Mouse (Mus musculus) midbrain, postnatal 0 days (tissue): ENCODE measurements around the gene Cfap45. TPM values are rescaled to one million over a fixed set of nuclear protein-coding genes. Genes with fewer than 3 reads are reported as not detected.
A peak's percentile ranks its signal among the peaks of the same experiment; 100 is the strongest.

ENCODE experiments used
- ATAC-seq: fragments of 200-750 bp; cut with Nextera tagmentation; 2 replicates; pipeline ENCODE4 v1.8.0; 2017; ENCODE audit warnings: moderate number of reproducible peaks, mild to moderate bottlenecking, moderate TSS enrichment, moderate library complexity; ENCODE audit not compliant: low FRiP score
- DNase-seq: peaks from one replicate; pipeline ENCODE4 v3.0.0-alpha.2; 2015; ENCODE audit warnings: low spot score
- H3K27ac ChIP-seq: fragments of 300-500 bp; sonication (generic); 2 replicates; pipeline ENCODE4 v1.5.1; 2014; ENCODE audit warnings: low read depth, mild to moderate bottlenecking, low read length, mixed read lengths
- H3K27me3 ChIP-seq: fragments of 300-500 bp; sonication (generic); 2 replicates; pipeline ENCODE4 v1.6.1; 2014; ENCODE audit warnings: low read length, control low read depth, mixed read lengths; ENCODE audit not compliant: insufficient read depth
- H3K36me3 ChIP-seq: fragments of 300-500 bp; sonication (generic); 2 replicates; pipeline ENCODE4 v1.6.1; 2014; ENCODE audit warnings: low read length, control low read depth, mixed read lengths; ENCODE audit not compliant: insufficient read depth
- H3K4me1 ChIP-seq: fragments of 300-500 bp; sonication (generic); 2 replicates; pipeline ENCODE4 v1.6.1; 2014; ENCODE audit warnings: mild to moderate bottlenecking, control low read depth, antibody characterized with exemption, low read length, mixed read lengths; ENCODE audit not compliant: insufficient read depth
- H3K4me2 ChIP-seq: fragments of 300-500 bp; sonication (generic); 2 replicates; pipeline ENCODE4 v1.6.1; 2014; ENCODE audit warnings: low read depth, mild to moderate bottlenecking, low read length, mixed read lengths; ENCODE audit not compliant: poor library complexity, severe bottlenecking
- H3K4me3 ChIP-seq: fragments of 300-500 bp; sonication (generic); 2 replicates; pipeline ENCODE4 v1.5.1; 2014; ENCODE audit warnings: low read depth, mild to moderate bottlenecking, low read length, moderate library complexity
- H3K9ac ChIP-seq: fragments of 300-500 bp; sonication (generic); replicated peaks from 2 replicates; pipeline ENCODE4 v1.6.1; 2014; ENCODE audit warnings: mild to moderate bottlenecking, low read length, moderate library complexity, mixed read lengths; ENCODE audit not compliant: poor library complexity, severe bottlenecking
- H3K9me3 ChIP-seq: fragments of 300-500 bp; sonication (generic); 2 replicates; pipeline ENCODE4 v1.6.1; 2016; ENCODE audit warnings: low read length, control low read depth
- CTCF ChIP-seq: IDR thresholded peaks from 2 replicates; pipeline ENCODE4 v1.5.1; 2016; ENCODE audit warnings: antibody characterized with exemption, mild to moderate bottlenecking
- WGBS: fragments of 180-500 bp; shearing (Covaris S2); extraction: QIAGEN DNeasy Blood & Tissue Kit; methylation state at CpG from one replicate; pipeline ENCODE4 v1.1.7; 2014; 5-methylcytosine and 5-hydroxymethylcytosine counted together
- polyA plus RNA-seq: library from polyadenylated mRNA; unstranded; fragments of >200 nt; fragmentation: Nextera tagmentation; extraction: Ambion mirVana; gene quantifications from 2 replicates; pipeline ENCODE4 v1.2.1, GENCODE M21; 2015
- total RNA-seq: library from RNA; depleted of rRNA; stranded (reverse); fragments of >200 nt; gene quantifications from 2 replicates; pipeline ENCODE4 v1.2.3, GENCODE M21; 2014

Cfap45 gene
- total and polyA plus RNA-seq, 2 experiments from 2014 or later, result 3.1 to 5.4 TPM

DNA sequence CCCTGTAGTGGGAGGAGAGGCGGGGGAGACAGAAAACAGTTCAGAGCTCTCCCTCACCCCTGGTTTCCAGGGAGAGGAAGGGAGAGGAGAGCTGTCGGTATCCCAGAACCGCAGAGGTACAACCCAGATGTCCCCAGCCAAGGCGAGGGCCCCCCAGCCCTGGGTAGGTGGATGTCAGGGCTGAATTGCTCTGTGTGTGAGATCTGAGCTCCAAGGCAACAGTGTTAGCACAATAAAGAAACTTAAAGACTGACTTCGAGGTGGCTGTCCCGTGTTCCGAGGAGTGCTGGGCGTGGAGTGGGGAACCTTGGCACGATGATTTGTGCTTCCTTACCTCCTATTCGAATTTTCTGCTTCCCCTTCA is 42.8 kb downstream of the Cfap45 start:
- WGBS, result 1% methylated on average over 10 of the region's 10 CpGs
- no peak; the same call in 1 of the 2 replicates for ATAC-seq
- H3K4me2 ChIP-seq, result peak overlapping the region; percentile 91
- peak overlapping the region; percentile 83 for H3K9ac ChIP-seq
- no peaks in the 10 kb centered on the region for H3K4me1 ChIP-seq
- H3K36me3 ChIP-seq, result no peaks in the 10 kb centered on the region
- no peak for DNase-seq
- H3K27me3 ChIP-seq, result no peaks in the 10 kb centered on the region
- no peaks in the 10 kb centered on the region for H3K9me3 ChIP-seq
- peak overlapping the region; percentile 68 for H3K4me3 ChIP-seq
- TF ChIP-seq CTCF, result no peak
- no peak overlapping the region for H3K27ac ChIP-seq

- H3K9ac ChIP-seq, result no peak overlapping the region
- H3K27ac ChIP-seq, result no peak overlapping the region
- no peaks in the 10 kb centered on the region for H3K4me1 ChIP-seq
- H3K27me3 ChIP-seq, result no peaks in the 10 kb centered on the region
- DNase-seq (no peak), ATAC-seq (no peak)
- no peaks in the 10 kb centered on the region for H3K36me3 ChIP-seq
- H3K4me3 ChIP-seq, result no peak overlapping the region
- no peak for TF ChIP-seq CTCF
- H3K4me2 ChIP-seq, result no peak overlapping the region
- WGBS, result 74% methylated on average over 3 of the region's 3 CpGs
- H3K9me3 ChIP-seq, result no peaks in the 10 kb centered on the region
These were observed 45.5 kb downstream of the Cfap45 start for GRCm38 (mm10) chr1:172566131-172566530.

- WGBS, result 51% methylated on average over 4 of the region's 4 CpGs
- H3K9ac ChIP-seq, result no peak overlapping the region
- H3K36me3 ChIP-seq, result no peaks in the 10 kb centered on the region
- no peak overlapping the region for H3K27ac ChIP-seq
- no peak overlapping the region for H3K4me3 ChIP-seq
- DNase-seq (no peak), ATAC-seq (no peak)
- H3K27me3 ChIP-seq, result no peaks in the 10 kb centered on the region; the same call in 1 of the 2 replicates
- H3K4me2 ChIP-seq, result no peak overlapping the region
- no peaks in the 10 kb centered on the region for H3K4me1 ChIP-seq
- no peaks in the 10 kb centered on the region for H3K9me3 ChIP-seq
- TF ChIP-seq CTCF, result no peak
These were observed 47.2 kb downstream of the Cfap45 start for GRCm38 (mm10) chr1:172567758-172568157.

DNA sequence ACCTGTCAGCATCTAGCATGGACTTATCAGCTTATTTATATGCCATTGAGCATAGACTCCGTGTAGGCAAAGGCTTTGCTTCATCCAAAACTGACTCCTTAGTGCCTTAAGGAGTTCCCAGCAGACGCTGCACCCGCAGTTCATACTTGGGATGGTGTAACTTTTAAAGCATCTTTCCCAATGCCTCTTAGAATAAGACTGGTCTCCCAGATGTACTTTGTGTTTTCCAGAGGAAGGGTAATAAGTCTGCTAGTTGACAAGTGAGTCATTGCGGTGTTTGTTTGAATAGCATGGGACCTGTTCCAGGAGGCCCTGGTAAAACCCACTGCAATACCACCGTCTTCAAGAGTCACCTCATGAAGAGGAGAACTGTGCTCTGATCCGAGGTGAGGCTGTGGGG is 59.5 kb downstream of the Cfap45 start:
- Histone ChIP-seq H3K9ac (no peak overlapping the region), H3K27ac (no peak overlapping the region), H3K4me3 (no peak overlapping the region), H3K4me1 (no peaks in the 10 kb centered on the region), H3K9me3 (no peaks in the 10 kb centered on the region), H3K36me3 (no peaks in the 10 kb centered on the region), H3K4me2 (no peak overlapping the region), H3K27me3 (no peaks in the 10 kb centered on the region)
- no peak for DNase-seq
- no peak for TF ChIP-seq CTCF
- ATAC-seq, result no peak
- WGBS, result 78% methylated on average over 6 of the region's 6 CpGs

DNA sequence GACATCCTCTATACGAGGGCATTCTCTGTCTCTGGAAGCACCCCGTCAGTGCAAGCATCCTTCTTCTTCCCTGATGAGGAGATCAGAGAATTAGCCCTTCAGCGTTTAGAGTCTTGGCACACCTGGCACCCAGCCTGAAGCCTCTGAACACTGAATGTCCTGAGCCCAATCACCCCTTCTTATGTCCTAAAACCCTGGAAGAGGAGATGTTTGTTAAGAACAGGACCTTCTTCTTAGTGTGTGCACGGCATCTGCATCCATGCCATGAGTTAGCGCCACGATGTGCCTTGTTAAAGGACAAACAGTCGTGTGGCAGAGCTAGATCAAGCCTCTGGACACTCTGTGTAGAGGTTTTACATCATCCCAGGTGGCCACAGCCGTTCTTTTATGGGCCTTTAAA is 61.8 kb downstream of the Cfap45 start:
- no peak overlapping the region for H3K9ac ChIP-seq
- no peak for ATAC-seq
- no peak for DNase-seq
- peaks cover 4% of the 10 kb centered on the region; the same call in 1 of the 2 replicates for H3K4me1 ChIP-seq
- H3K9me3 ChIP-seq, result no peaks in the 10 kb centered on the region
- WGBS, result 89% methylated on average over 8 of the region's 8 CpGs
- no peak overlapping the region for H3K27ac ChIP-seq
- no peak for TF ChIP-seq CTCF
- no peak overlapping the region for H3K4me2 ChIP-seq
- H3K27me3 ChIP-seq, result no peaks in the 10 kb centered on the region
- no peak overlapping the region for H3K4me3 ChIP-seq
- H3K36me3 ChIP-seq, result no peaks in the 10 kb centered on the region

- WGBS, result 86% methylated on average over 6 of the region's 6 CpGs
- no peaks in the 10 kb centered on the region for H3K27me3 ChIP-seq
- no peak overlapping the region for H3K4me2 ChIP-seq
- no peak for TF ChIP-seq CTCF
- ATAC-seq (no peak), DNase-seq (no peak)
- H3K4me1 ChIP-seq, result peaks cover 4% of the 10 kb centered on the region; the same call in 1 of the 2 replicates
- H3K9ac ChIP-seq, result no peak overlapping the region
- H3K36me3 ChIP-seq, result no peaks in the 10 kb centered on the region
- no peak overlapping the region for H3K27ac ChIP-seq
- no peak overlapping the region for H3K4me3 ChIP-seq
- no peaks in the 10 kb centered on the region for H3K9me3 ChIP-seq
These were observed 63.7 kb downstream of the Cfap45 start for GRCm38 (mm10) chr1:172584271-172584670.
